Mouse (Mus musculus) limb, embryonic 11.5 days (tissue): ENCODE measurements around the gene Pdlim4. TPM values are rescaled to one million over a fixed set of nuclear protein-coding genes. Genes with fewer than 3 reads are reported as not detected.

Source experiments
- ATAC-seq: fragments of 200-750 bp; cut with Nextera tagmentation; 2 replicates; pipeline ENCODE4 v1.8.0; 2017; ENCODE audit warnings: low read depth; ENCODE audit not compliant: insufficient number of reproducible peaks, low FRiP score, low TSS enrichment
- DNase-seq: peaks from one replicate; pipeline ENCODE4 v3.0.0-alpha.2; 2015; ENCODE audit warnings: low spot score
- H3K27ac ChIP-seq: fragments of 300-500 bp; sonication (generic); replicated peaks from 2 replicates; pipeline ENCODE4 v1.5.1; 2014; ENCODE audit warnings: low read depth, mild to moderate bottlenecking, low read length
- H3K27me3 ChIP-seq: fragments of 300-500 bp; sonication (generic); 2 replicates; pipeline ENCODE4 v1.6.1; 2014; ENCODE audit warnings: mild to moderate bottlenecking, low read length, mixed read lengths; ENCODE audit not compliant: control insufficient read depth, insufficient read depth
- H3K36me3 ChIP-seq: fragments of 300-500 bp; sonication (generic); 2 replicates; pipeline ENCODE4 v1.6.1; 2014; ENCODE audit warnings: mild to moderate bottlenecking, low read length, moderate library complexity, mixed read lengths; ENCODE audit not compliant: control insufficient read depth, insufficient read depth
- H3K4me1 ChIP-seq: fragments of 300-500 bp; sonication (generic); 2 replicates; pipeline ENCODE4 v1.6.1; 2014; ENCODE audit warnings: low read length, mixed read lengths; ENCODE audit not compliant: control insufficient read depth, insufficient read depth
- H3K4me2 ChIP-seq: fragments of 300-500 bp; sonication (generic); 2 replicates; pipeline ENCODE4 v1.6.1; 2014; ENCODE audit warnings: low read depth, mild to moderate bottlenecking, moderate library complexity; ENCODE audit not compliant: severe bottlenecking
- H3K4me3 ChIP-seq: fragments of 300-500 bp; sonication (generic); 2 replicates; pipeline ENCODE4 v1.5.1; 2014; ENCODE audit warnings: low read depth, low read length
- H3K9ac ChIP-seq: fragments of 300-500 bp; sonication (generic); 2 replicates; pipeline ENCODE4 v1.6.1; 2014; ENCODE audit warnings: mild to moderate bottlenecking, low read length
- H3K9me3 ChIP-seq: fragments of 300-500 bp; sonication (generic); 2 replicates; pipeline ENCODE4 v1.6.1; 2016; ENCODE audit warnings: low read length; ENCODE audit not compliant: control insufficient read depth
- WGBS: fragments of 180-500 bp; shearing (Covaris S2); extraction: QIAGEN DNeasy Blood & Tissue Kit; methylation state at CpG from one replicate; pipeline ENCODE4 v1.1.7; 2014; 5-methylcytosine and 5-hydroxymethylcytosine counted together
- polyA plus RNA-seq: library from polyadenylated mRNA; unstranded; fragments of >200 nt; fragmentation: Nextera tagmentation; extraction: Ambion mirVana; gene quantifications from 2 replicates; pipeline ENCODE4 v1.2.1, GENCODE M21; 2014

Pdlim4 gene
- polyA plus RNA-seq, 1 experiment from 2014 or later: 178 TPM

DNA sequence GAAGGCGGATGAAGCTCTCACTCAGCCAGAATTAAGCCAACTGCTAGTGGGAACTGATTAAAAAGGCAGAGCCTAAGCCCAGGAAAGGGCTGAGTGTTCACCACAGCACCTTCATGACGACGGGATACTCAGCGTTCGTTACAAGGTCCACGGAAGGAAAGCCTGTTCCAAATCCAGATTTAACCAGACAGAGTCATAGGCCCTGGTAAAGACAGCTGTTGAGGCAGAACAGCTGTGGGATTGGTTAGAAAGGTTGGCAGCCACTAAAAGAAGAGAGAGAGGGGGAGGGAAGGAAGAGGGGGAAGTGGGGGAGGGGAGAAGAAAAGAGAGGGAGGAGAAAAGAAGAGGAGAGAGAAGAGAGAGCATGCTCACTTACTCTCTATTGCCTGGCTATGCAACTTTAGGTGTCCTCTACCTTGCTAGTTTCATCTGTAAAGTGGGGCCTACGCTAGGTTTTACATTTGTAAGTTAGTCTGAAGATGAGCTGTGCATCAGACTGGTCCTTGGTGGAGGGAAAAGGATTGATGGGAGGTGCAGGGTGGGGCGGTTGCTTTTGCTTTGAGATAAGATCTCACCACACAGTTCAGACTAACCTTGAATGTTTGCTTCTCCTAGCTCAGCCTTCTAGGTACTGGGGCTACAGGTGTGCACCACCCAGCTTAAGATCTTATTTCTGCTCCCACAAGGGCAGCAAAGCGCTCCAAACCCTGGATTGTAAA is 5.9 kb downstream of the Pdlim4 start:
- Histone ChIP-seq H3K27ac (no peak overlapping the region; the same call in 1 of the 2 replicates), H3K9ac (no peak overlapping the region), H3K27me3 (no peaks in the 10 kb centered on the region), H3K4me3 (no peak overlapping the region), H3K9me3 (no peaks in the 10 kb centered on the region), H3K4me1 (peaks cover 58% of the 10 kb centered on the region), H3K4me2 (no peak overlapping the region), H3K36me3 (no peaks in the 10 kb centered on the region)
- ATAC-seq (no peak), DNase-seq (no peak)
- 72% methylated on average over 9 of the region's 9 CpGs for WGBS

DNA sequence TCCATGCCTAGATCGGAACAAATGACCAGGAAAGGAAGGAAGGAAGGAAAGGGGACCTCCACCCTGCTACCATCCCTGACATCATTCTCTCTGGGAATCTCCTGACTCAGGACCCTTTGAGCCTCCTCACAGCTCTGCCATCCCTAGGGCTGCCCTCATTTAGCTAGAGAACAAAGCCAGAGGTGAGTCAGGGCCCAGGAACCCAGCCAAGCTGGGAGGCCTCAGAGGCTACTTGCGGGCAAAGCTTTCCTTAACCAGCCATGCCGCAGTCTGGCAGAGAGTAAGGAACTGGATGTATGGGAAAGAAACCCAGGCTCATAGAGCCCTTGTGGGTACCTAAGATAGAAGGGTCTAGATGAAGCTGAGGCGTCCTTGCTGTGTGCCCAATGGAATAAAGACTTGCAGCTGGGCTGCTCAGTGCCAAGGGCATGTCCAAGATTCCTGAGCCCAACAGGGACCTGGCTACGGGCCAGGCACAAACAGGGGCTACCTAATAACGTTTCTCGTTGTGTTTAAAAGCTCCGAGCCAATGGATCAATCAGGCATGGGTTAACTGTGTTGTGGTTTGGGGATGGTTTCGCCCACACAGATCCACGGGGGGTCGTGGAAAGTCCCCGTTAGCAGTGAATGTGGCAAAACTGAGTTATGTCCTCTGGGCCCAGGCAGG is 6.6 kb downstream of the Pdlim4 start:
- DNase-seq (no peak), ATAC-seq (no peak)
- H3K4me1 ChIP-seq: peaks cover 58% of the 10 kb centered on the region
- H3K4me3 ChIP-seq: no peak overlapping the region
- no peak overlapping the region; the same call in 1 of the 2 replicates for H3K27ac ChIP-seq
- no peak overlapping the region for H3K4me2 ChIP-seq
- no peaks in the 10 kb centered on the region for H3K27me3 ChIP-seq
- WGBS: 73% methylated on average over 12 of the region's 12 CpGs
- H3K36me3 ChIP-seq: no peaks in the 10 kb centered on the region
- H3K9ac ChIP-seq: no peak overlapping the region
- H3K9me3 ChIP-seq: no peaks in the 10 kb centered on the region

DNA sequence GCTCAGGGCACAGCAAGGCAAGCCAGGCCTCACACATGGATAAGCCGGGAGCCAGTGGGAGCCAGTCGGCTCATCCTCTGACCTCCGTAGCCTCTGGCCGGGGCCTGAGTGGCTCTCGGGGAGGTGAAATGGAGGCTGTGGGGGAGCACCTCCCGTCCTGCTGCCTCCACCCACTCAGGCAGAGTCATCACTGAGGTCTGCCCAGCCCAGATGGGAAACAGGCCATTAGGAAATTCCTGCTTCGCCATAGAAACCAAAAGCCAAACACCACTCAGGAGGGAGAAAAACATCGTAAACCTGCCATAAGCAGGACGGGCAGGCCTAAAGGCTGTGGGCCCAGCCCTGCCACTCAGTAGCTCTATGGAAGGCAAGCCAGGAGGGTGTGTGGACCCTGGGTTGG is 8.5 kb downstream of the Pdlim4 start:
- H3K4me1 ChIP-seq: peaks cover 61% of the 10 kb centered on the region
- H3K9ac ChIP-seq: no peak overlapping the region; the same call in 1 of the 2 replicates
- no peak overlapping the region for H3K4me3 ChIP-seq
- peak overlapping the region; percentile 3; the same call in 1 of the 2 replicates for H3K4me2 ChIP-seq
- no peaks in the 10 kb centered on the region for H3K27me3 ChIP-seq
- no peaks in the 10 kb centered on the region for H3K9me3 ChIP-seq
- H3K36me3 ChIP-seq: no peaks in the 10 kb centered on the region
- DNase-seq: peak; percentile 77
- peak; percentile 31; the same call in 1 of the 2 replicates for ATAC-seq
- peak overlapping the region; percentile 81 for H3K27ac ChIP-seq
- WGBS: 4% methylated on average over 9 of the region's 9 CpGs

DNA sequence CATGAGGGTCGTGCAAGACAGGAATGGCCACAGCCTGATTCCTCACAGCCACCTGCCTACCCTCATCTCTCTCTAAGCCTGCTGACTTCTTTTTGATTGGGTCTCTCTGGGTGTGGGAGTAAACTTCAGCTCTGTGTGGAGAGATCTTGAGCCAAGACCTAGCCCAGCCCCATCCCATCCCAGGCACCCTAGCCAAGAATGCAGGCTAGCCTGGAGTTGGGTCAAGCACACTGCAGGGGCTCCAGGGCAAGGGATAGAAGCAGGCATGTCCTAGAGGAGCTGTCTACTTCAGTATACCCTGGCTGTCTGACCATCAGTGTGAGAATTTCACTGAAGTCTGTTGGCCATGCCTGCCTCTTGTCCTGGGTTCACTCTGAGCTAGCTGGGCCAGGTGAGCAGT is 9.3 kb downstream of the Pdlim4 start:
- no peaks in the 10 kb centered on the region for H3K9me3 ChIP-seq
- 0 out of 2 replicates have a peak, but pooled peaks cover 2% of the 10 kb centered on the region for H3K36me3 ChIP-seq
- H3K27me3 ChIP-seq: no peaks in the 10 kb centered on the region
- H3K4me2 ChIP-seq: no peak overlapping the region
- peaks cover 61% of the 10 kb centered on the region for H3K4me1 ChIP-seq
- 48% methylated on average over 1 of the region's 1 CpGs for WGBS
- DNase-seq: no peak
- no peak overlapping the region for H3K4me3 ChIP-seq
- H3K9ac ChIP-seq: no peak overlapping the region
- no peak for ATAC-seq
- H3K27ac ChIP-seq: peak overlapping the region; percentile 94

DNA sequence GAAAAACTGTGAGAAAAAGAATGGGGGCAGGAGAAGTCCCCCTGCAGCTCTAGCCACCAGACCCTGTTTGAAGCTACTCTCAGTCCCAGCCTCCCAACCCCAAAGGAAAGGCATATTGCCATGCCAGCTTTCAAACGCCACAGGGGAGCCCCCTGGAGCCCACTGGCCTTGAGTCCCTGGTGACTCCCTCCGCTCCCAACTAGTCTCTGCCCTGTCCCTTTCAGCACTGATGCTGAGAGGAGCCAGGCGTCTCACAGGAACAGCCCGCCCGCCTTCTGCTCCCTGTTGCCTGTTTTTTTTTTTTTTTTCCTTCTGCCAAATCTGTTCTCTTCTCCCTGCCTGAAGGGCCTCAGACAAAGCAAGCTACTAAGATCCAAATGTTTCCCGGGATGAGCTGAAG is 10.2 kb downstream of the Pdlim4 start:
- no peak overlapping the region for H3K9ac ChIP-seq
- H3K9me3 ChIP-seq: no peaks in the 10 kb centered on the region
- H3K27me3 ChIP-seq: no peaks in the 10 kb centered on the region
- H3K27ac ChIP-seq: peak overlapping the region; percentile 94
- peak; percentile 52 for DNase-seq
- H3K4me2 ChIP-seq: no peak overlapping the region
- H3K4me3 ChIP-seq: no peak overlapping the region
- H3K36me3 ChIP-seq: 0 out of 2 replicates have a peak, but pooled peaks cover 2% of the 10 kb centered on the region
- ATAC-seq: no peak
- WGBS: 10% methylated on average over 6 of the region's 6 CpGs
- peaks cover 60% of the 10 kb centered on the region for H3K4me1 ChIP-seq

DNA sequence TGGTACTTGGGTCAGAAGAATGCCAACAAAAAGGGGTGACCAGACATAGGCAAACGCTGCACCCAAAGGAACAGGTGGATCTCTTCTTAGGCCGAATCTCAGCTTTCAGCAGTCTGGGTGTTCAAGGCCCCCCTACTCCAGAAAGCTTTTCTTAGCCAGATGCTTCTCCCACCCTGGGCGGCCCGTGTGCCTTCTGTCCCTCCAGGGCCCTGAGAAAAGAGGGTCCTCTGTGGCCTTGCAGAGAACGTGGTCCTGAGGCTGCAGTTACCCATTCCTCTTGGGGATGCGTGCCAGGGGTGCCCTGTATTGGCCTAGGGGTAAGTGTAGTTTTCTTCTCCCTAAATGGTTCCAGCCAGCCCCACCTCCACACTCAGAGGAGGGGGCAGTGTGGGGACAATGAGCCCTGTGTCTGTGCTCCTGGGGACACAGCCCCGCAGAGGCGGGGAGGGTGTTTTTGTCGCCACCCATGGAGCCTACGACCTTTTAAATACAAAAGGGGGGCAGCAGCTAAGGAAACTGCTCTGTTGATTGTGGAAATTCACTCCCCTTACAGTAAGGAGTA is 10.7 kb downstream of the Pdlim4 start:
- Histone ChIP-seq H3K4me2 (peak overlapping the region; percentile 2; the same call in 1 of the 2 replicates), H3K36me3 (0 out of 2 replicates have a peak, but pooled peaks cover 2% of the 10 kb centered on the region), H3K27ac (peak overlapping the region; percentile 94), H3K9me3 (no peaks in the 10 kb centered on the region), H3K9ac (peak overlapping the region; percentile 22), H3K4me1 (peaks cover 57% of the 10 kb centered on the region), H3K4me3 (no peak overlapping the region), H3K27me3 (no peaks in the 10 kb centered on the region)
- DNase-seq: no peak
- peak; percentile 52; the same call in 1 of the 2 replicates for ATAC-seq
- WGBS: 26% methylated on average over 10 of the region's 10 CpGs

DNA sequence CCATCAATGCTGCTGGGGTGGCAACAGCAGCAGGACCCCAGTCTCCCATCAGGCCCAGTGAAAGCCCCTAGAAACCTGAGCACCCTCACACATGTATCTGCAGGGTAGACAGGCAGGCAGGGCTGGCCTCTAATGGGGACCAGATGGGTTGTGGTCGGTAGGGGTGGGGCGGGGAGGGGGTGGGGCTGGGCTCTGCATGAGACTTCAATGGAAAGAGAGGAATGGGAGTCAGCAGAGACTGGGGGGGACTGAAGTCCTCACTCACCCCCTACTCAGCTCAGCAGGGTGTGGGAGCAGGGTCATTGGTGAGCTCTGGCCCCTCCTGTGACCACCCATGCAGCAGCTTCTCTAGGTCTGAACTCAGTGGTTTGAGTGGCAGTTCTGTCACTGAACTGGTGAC is 11.4 kb downstream of the Pdlim4 start:
- ATAC-seq: peak; percentile 80
- Histone ChIP-seq H3K9ac (no peak overlapping the region), H3K4me1 (peaks cover 54% of the 10 kb centered on the region), H3K4me2 (peak overlapping the region; percentile 2; the same call in 1 of the 2 replicates), H3K27ac (peak overlapping the region; percentile 94), H3K9me3 (no peaks in the 10 kb centered on the region), H3K4me3 (no peak overlapping the region), H3K36me3 (0 out of 2 replicates have a peak, but pooled peaks cover 2% of the 10 kb centered on the region), H3K27me3 (no peaks in the 10 kb centered on the region)
- peak; percentile 81 for DNase-seq
- WGBS: 7% methylated on average over 2 of the region's 2 CpGs

DNA sequence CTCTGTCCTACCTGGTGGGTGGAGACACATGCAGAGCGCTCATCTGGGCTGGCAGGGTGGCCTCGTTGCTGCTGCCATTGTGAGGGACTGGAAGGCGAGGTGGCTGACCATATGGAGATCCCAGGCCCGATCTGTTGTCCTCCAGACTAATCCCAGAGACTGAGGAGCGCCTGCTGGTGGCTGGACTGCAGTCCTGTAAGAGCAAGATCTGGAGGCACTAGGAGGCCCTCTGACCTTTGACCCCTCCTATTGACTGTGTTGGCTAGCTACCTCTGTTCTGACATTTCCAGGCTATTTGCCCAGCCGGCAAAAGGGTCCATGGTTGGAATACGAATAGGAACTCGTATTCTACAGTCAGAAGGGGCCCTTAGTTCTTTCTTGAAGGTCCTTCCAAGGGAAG is 12.7 kb downstream of the Pdlim4 start:
- Histone ChIP-seq H3K27ac (peak overlapping the region; percentile 94), H3K9me3 (no peaks in the 10 kb centered on the region), H3K4me1 (peaks cover 50% of the 10 kb centered on the region), H3K4me2 (no peak overlapping the region), H3K9ac (no peak overlapping the region), H3K27me3 (no peaks in the 10 kb centered on the region), H3K36me3 (0 out of 2 replicates have a peak, but pooled peaks cover 2% of the 10 kb centered on the region), H3K4me3 (no peak overlapping the region)
- peak; percentile 35 for DNase-seq
- WGBS: 30% methylated on average over 8 of the region's 8 CpGs
- no peak for ATAC-seq
